Mouse (Mus musculus) hindbrain, embryonic 12.5 days (tissue): ENCODE data around the gene Olfr747. TPM values are rescaled to one million over a fixed set of nuclear protein-coding genes. Genes with fewer than 3 reads are reported as not detected.
"Not testable (repeated sequence)": the region's sequence is repeated elsewhere in the genome, so short reads cannot be mapped to it uniquely, and the experiment has no call there.

Source experiments
- ATAC-seq: fragments of 200-750 bp; cut with Nextera tagmentation; 2 replicates; pipeline ENCODE4 v1.8.0; 2017; ENCODE audit warnings: moderate TSS enrichment; ENCODE audit not compliant: low FRiP score
- H3K27ac ChIP-seq: fragments of 300-500 bp; sonication (generic); 2 replicates; pipeline ENCODE4 v1.5.1; 2016; ENCODE audit warnings: mild to moderate bottlenecking
- H3K27me3 ChIP-seq: fragments of 300-500 bp; sonication (generic); 2 replicates; pipeline ENCODE4 v1.6.1; 2016; ENCODE audit warnings: mild to moderate bottlenecking
- H3K36me3 ChIP-seq: fragments of 300-500 bp; sonication (generic); 2 replicates; pipeline ENCODE4 v1.6.1; 2016; ENCODE audit warnings: mild to moderate bottlenecking
- H3K4me1 ChIP-seq: fragments of 300-500 bp; sonication (generic); 2 replicates; pipeline ENCODE4 v1.6.1; 2016
- H3K4me2 ChIP-seq: fragments of 300-500 bp; sonication (generic); replicated peaks from 2 replicates; pipeline ENCODE4 v1.6.1; 2016; ENCODE audit warnings: mild to moderate bottlenecking
- H3K4me3 ChIP-seq: fragments of 300-500 bp; sonication (generic); 2 replicates; pipeline ENCODE4 v1.5.1; 2016; ENCODE audit warnings: mild to moderate bottlenecking
- H3K9ac ChIP-seq: fragments of 300-500 bp; sonication (generic); 2 replicates; pipeline ENCODE4 v1.6.1; 2016; ENCODE audit warnings: mild to moderate bottlenecking, moderate library complexity
- H3K9me3 ChIP-seq: fragments of 300-500 bp; sonication (generic); replicated peaks from 2 replicates; pipeline ENCODE4 v1.6.1; 2016; ENCODE audit warnings: mild to moderate bottlenecking
- WGBS: fragments of 180-500 bp; shearing (Covaris S2); methylation state at CpG from one replicate; pipeline ENCODE4 v1.1.7; 2016; 5-methylcytosine and 5-hydroxymethylcytosine counted together
- polyA plus RNA-seq: library from polyadenylated mRNA; unstranded; fragments of >200 nt; fragmentation: Nextera tagmentation; extraction: Ambion mirVana; gene quantifications from 2 replicates; pipeline ENCODE4 v1.2.1, GENCODE M21; 2016

The Olfr747 gene
- polyA plus RNA-seq = not detected in 2 replicates

DNA sequence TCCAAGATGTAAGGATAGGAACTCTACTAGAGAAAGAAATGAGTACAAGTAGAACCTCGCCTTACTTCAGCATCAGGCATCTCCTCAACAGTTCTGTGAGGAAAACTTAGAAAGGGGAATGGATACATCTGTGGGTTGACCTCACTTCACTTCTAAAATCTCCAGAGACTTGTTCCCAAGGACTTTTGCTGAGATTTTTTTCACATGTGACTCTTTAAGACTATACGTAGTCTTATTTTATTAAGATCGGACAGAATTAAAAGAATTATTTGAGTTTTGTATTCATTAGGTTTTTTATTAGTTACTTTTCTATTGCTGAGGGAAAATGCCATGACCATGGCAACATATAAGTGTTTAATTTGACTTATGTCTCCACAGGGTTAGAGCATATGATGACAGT lies at the start of gene Olfr747:
Gene Olfr747, minus strand, starts transcription at position 101 of the 400 bp plus-strand sequence.
- Histone ChIP-seq H3K27ac (no peak within 1 kb of the TSS), H3K4me3 (no peak within 1 kb of the TSS), H3K9me3 (no peaks in the 10 kb centered on the region), H3K36me3 (no peaks in the 10 kb centered on the region), H3K27me3 (no peaks in the 10 kb centered on the region), H3K4me1 (no peaks in the 10 kb centered on the region), H3K9ac (no peak within 1 kb of the TSS), H3K4me2 (no peak within 1 kb of the TSS)
- ATAC-seq = no peak
- 87% methylated on average over 3 of the region's 3 CpGs for WGBS

DNA sequence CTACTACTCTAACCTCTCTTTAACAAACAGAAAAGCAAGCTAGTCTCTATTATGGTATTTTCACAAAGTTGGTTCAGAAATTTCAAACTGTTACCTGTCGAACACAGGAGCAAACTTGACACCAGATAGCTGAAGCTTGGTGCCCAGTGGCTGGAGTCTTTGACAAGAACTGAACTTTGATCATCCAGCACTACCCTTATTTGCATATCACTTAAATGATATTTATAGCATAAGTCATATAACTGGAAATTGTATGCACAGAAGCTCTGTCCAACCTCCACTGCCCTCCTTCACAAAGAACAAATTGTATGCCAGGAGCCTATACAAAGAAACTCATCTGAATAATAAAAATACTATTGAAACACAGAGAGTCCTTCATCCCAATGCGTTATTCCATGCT lies 48.6 kb upstream of the Olfr747 start:
- no peak overlapping the region for H3K9ac ChIP-seq
- no peak overlapping the region for H3K4me3 ChIP-seq
- no peaks in the 10 kb centered on the region for H3K9me3 ChIP-seq
- ATAC-seq = no peak
- 70% methylated on average over 2 of the region's 2 CpGs for WGBS
- no peaks in the 10 kb centered on the region for H3K27me3 ChIP-seq
- no peaks in the 10 kb centered on the region for H3K36me3 ChIP-seq
- no peak overlapping the region for H3K27ac ChIP-seq
- H3K4me1 ChIP-seq = no peaks in the 10 kb centered on the region
- no peak overlapping the region for H3K4me2 ChIP-seq

DNA sequence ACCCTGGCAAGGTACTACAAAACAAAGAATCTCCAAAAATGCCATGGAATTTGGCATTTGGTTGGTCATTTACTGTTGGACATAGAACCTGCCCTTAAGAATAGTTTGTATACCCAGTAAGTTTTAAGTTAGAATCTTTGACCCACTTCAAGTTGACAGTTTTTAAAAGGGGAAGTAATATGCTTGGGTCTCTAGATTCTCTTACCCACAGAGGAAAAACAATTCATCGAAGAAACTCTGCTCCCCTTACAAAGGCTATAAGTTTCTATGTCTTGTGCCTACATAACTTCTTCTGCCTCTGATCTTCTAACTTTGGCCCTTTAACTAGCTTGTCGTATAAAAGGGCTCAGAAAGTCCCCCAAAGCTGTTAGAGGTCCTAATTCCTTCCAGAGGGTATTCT lies 47.3 kb upstream of the Olfr747 start:
- 76% methylated on average over 2 of the region's 2 CpGs for whole genome bisulfite sequencing
- no peaks in the 10 kb centered on the region for H3K36me3 ChIP-seq

DNA sequence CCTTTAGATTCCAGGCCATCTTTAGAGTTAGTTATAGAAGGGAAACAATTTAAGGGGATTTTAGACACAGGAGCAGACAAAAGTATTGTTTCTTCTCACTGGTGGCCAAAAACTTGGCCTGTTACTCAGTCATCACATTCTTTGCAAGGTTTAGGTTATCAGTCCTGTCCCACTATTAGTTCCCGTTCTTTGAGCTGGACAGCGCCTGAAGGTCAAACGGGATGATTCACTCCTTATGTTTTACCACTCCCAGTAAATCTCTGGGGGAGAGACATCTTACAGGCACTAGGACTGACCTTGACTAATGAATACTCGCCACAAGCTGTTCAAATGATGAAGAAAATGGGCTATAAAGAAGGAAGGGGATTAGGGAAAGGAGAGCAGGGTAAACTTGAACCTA lies 29.4 kb upstream of the Olfr747 start:
- H3K27me3 ChIP-seq, H3K36me3 ChIP-seq, H3K4me3 ChIP-seq, H3K4me2 ChIP-seq, H3K27ac ChIP-seq, H3K9ac ChIP-seq, ATAC-seq, H3K9me3 ChIP-seq, H3K4me1 ChIP-seq: not testable (repeated sequence)
- 85% methylated on average over 3 of the region's 4 CpGs for WGBS

More for the DNA sequence above, 47.3 kb upstream of the Olfr747 start:
- no peak overlapping the region for H3K4me2 ChIP-seq
- H3K9ac ChIP-seq = no peak overlapping the region
- no peaks in the 10 kb centered on the region for H3K27me3 ChIP-seq
- H3K27ac ChIP-seq = no peak overlapping the region
- no peaks in the 10 kb centered on the region for H3K9me3 ChIP-seq
- no peaks in the 10 kb centered on the region for H3K4me1 ChIP-seq
- no peak overlapping the region for H3K4me3 ChIP-seq
- ATAC-seq = no peak

DNA sequence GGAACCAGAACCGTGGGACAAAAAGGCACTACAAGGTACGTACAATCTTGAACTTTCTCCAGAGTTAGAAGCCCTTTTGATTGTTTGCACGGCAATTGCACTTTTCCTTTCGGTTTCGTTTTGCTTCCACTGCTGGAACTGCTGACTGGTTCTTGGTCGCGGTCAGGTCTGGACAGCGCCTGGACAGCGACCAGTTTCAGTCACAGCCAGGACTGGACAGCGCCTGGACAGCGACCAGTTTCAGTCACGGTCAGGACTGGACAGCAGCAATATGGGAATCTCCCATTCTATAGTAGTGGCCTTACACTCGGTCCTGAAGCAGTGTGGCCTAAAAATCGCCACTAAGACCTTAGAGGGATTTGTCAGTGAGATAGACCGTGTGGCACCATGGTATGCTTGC lies 26.9 kb upstream of the Olfr747 start:
- not testable (repeated sequence) for H3K9me3 ChIP-seq, H3K4me2 ChIP-seq, H3K4me1 ChIP-seq, ATAC-seq, H3K36me3 ChIP-seq, H3K4me3 ChIP-seq, H3K9ac ChIP-seq, H3K27ac ChIP-seq, H3K27me3 ChIP-seq
- 92% methylated on average over 15 of the region's 15 CpGs for WGBS

DNA sequence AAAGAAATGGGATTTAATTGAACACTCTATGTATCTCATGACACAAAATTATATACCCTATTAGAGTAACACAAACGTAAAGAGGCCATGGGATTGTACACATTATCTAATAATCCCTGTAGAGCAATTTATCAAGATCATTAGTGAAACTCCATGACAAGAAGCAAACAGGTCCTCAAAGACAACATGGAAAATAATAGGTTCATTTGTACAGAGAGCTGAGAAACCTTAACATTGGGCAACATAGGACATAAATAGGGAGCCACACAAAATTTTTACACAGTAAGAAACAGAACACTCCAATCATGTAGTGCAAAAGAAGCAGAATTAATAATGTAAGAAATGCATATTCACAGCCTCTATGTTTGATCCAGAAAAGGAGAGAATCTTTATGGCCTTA lies 14.1 kb upstream of the Olfr747 start, which contains the start of gene Olfr748:
Gene Olfr748, plus strand, starts transcription at position 301 of the 400 bp plus-strand sequence.
- WGBS = 76% methylated on average over 1 of the region's 1 CpGs
- no peaks in the 10 kb centered on the region for H3K9me3 ChIP-seq
- no peak within 1 kb of the TSS for H3K4me2 ChIP-seq
- no peaks in the 10 kb centered on the region for H3K36me3 ChIP-seq
- ATAC-seq = no peak
- H3K27me3 ChIP-seq = no peaks in the 10 kb centered on the region
- no peak within 1 kb of the TSS for H3K4me3 ChIP-seq
- H3K4me1 ChIP-seq = no peaks in the 10 kb centered on the region
- H3K27ac ChIP-seq = no peak within 1 kb of the TSS
- H3K9ac ChIP-seq = no peak within 1 kb of the TSS

DNA sequence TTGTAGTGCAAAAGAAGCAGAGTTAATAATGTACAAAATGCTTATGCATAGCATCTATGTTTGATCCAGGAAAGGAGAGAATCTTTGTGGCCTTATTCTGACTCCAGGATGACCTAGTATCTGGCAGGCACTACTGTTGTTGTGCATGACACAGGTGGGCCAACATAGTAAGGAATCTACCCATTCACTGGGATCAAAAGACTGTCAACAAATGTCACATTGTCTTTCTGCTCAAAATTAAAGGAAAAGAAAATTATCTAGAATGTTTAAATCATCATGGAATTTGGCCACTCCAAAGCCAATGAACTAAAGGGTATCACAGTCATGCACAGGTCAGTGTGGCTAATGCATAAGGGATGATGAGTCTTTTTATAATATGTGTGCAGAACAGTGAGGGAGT lies 46.2 kb downstream of the Olfr747 start, which contains the start of gene Olfr746:
Gene Olfr746, plus strand, starts transcription at position 301 of the 400 bp plus-strand sequence.
- Histone ChIP-seq H3K27me3 (no peaks in the 10 kb centered on the region), H3K36me3 (no peaks in the 10 kb centered on the region), H3K4me2 (no peak within 1 kb of the TSS), H3K9me3 (no peaks in the 10 kb centered on the region), H3K27ac (no peak within 1 kb of the TSS), H3K4me1 (no peaks in the 10 kb centered on the region), H3K9ac (no peak within 1 kb of the TSS), H3K4me3 (no peak within 1 kb of the TSS)
- ATAC-seq = no peak

DNA sequence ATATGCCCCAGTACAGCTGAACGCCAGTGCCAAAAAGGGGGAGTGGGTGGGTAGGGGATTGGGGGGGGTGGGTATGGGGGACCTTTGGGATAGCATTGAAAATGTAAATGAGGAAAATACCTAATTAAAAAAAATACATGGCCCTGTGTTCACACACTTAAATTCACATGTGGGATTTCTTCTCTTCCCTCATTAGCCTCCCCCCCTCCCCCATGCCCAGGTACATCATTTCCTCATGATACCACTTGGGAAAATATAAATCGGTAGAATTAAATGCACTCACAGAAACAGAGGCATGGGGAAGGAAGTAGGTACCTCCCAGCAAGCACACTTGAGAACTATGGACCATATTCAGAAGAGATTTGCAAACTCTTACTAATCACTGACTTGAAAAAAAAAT lies 53.9 kb downstream of the Olfr747 start, which contains the start of gene Olfr745:
Gene Olfr745, plus strand, starts transcription at position 301 of the 400 bp plus-strand sequence.
- Histone ChIP-seq H3K27me3 (no peaks in the 10 kb centered on the region), H3K4me1 (no peaks in the 10 kb centered on the region), H3K36me3 (no peaks in the 10 kb centered on the region), H3K4me3 (no peak within 1 kb of the TSS), H3K27ac (no peak within 1 kb of the TSS), H3K9ac (no peak within 1 kb of the TSS), H3K4me2 (no peak within 1 kb of the TSS), H3K9me3 (no peaks in the 10 kb centered on the region)
- 75% methylated on average over 2 of the region's 2 CpGs for WGBS
- ATAC-seq = no peak

Other genes with a start within 250 kb of the Olfr747 start
- not detected in 2 replicates for gene Olfr740, start 247.7 kb downstream of the Olfr747 start, polyA plus RNA-seq
- gene Olfr741, start 220.5 kb downstream of the Olfr747 start, polyA plus RNA-seq = not detected in 2 replicates
- not detected in 2 replicates for gene Olfr742, start 189.6 kb downstream of the Olfr747 start, polyA plus RNA-seq
- gene Olfr743, start 171.4 kb downstream of the Olfr747 start, polyA plus RNA-seq = not detected in 2 replicates
- not detected in 2 replicates for gene Olfr744, start 78.3 kb downstream of the Olfr747 start, polyA plus RNA-seq
- not detected in 2 replicates for gene Olfr745, start 53.8 kb downstream of the Olfr747 start, polyA plus RNA-seq
- gene Olfr746, start 46.1 kb downstream of the Olfr747 start, polyA plus RNA-seq = not detected in 2 replicates
- gene Olfr748, start 14.2 kb upstream of the Olfr747 start, polyA plus RNA-seq = not detected in 2 replicates
- gene Olfr749, start 51.9 kb upstream of the Olfr747 start, polyA plus RNA-seq = not detected in 2 replicates
- gene Ttc5, start 92.3 kb upstream of the Olfr747 start, polyA plus RNA-seq = 97.7 and 105 TPM in 2 replicates
- gene Ccnb1ip1, start 114.5 kb upstream of the Olfr747 start, polyA plus RNA-seq = 0.46 TPM in 1 of 2 replicates, not detected in the other
- 50.8 and 50.9 TPM in 2 replicates for gene Parp2, start 114.6 kb upstream of the Olfr747 start, polyA plus RNA-seq
- 6.3 and 6.7 TPM in 2 replicates for gene Tep1, start 177.4 kb upstream of the Olfr747 start, polyA plus RNA-seq
- gene Klhl33, start 204.3 kb upstream of the Olfr747 start, polyA plus RNA-seq = 0.39 and 0.51 TPM in 2 replicates
- 108 and 122 TPM in 2 replicates for gene Osgep, start 231.7 kb upstream of the Olfr747 start, polyA plus RNA-seq
- 246 and 257 TPM in 2 replicates for gene Apex1, start 231.8 kb upstream of the Olfr747 start, polyA plus RNA-seq
- gene Pip4p1, start 237.7 kb upstream of the Olfr747 start, polyA plus RNA-seq = 71.8 and 79.8 TPM in 2 replicates
- gene Pnp, start 237.9 kb upstream of the Olfr747 start, polyA plus RNA-seq = 38.2 and 39.5 TPM in 2 replicates